Mouse (Mus musculus): ENCODE measurements at regions not wholly inside any gene's neighbourhood (a gene's known extent, or its start where the extent isn't known, plus 50 kb on each side); places are given as distances from the start of the nearest gene placed in this dataset.

DNA sequence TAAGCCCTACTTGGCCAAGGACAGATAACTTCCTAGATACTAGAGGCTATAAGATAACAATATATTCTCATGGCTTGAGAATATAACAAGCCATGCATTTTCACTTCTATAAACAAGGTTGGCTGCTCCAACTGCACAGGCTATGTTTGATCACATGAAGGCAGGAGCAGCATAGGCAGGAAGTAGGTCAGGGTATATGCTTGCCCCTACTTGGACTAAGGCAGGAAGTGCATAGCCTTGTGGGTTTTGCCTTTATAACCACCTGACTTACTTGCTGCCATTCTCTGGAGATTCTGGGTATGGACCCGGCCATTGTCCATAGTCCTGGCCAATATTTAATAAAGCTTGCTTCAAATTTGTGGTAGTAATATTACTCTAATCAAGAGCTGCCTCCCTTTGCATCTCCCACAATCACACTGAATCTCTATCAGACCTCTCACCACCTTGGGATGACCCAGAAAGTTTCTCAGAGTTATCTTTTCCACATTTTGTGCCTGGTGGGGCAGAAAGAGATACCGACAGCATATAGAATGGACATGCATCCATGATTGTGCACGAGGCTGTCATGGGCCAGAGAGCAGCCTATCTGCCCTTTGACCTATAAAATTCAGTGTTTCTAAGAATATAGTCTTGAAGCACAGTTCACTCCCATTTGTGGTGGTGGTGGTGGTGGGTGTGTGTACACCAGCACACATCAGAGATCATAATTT lies 193.7 kb upstream of the Klf3 start:
- no peak for DNase-seq (ENCODE audit: low spot score)

DNA sequence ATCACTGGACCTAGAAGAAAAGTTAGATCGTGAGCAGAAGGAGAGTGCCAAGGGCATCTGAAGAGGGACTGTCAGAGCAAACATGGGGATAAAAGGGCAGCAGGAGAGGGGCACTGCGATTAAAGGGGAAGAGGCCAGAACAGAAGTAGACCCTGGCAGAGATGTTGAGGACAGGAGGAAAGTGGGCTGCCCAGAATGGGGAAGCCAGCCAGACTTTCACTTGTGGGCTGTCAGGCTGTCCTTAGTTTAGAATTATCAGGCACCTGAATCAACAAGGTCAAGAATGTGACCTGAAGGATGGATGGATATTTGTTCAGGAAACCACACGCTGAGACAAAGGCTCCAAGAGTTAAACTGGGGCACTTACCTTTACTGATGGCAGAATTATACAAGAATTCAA lies 193.0 kb upstream of the Klf3 start:
- DNase-seq (ENCODE audit: low spot score), result no peak

GRCm38 (mm10) chr5:64610562-64611405 lies 192.4 kb upstream of the Klf3 start:
- peak; percentile 41 for DNase-seq (ENCODE audit: low spot score)

DNA sequence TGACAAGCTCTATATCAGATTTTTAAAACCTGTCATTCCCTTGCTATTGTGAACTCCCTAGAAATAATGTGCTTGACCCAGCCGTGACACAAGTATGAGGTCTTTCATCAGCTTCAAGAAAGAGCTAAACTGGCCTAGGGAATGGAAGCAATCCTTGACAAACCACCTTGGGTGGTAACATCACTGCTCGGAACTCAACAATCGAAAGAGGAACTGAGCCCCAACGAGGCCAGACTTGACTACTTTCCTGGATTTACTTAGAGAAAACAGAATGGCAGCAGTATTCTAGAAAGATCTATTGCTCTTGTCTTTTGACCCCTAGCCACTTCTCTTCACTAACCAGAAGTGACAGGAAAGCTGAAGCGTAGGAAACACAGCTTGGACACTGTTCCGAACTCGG lies 191.2 kb upstream of the Klf3 start:
- no peak for DNase-seq (ENCODE audit: low spot score)

GRCm38 (mm10) chr5:64613696-64614095 lies 189.5 kb upstream of the Klf3 start:
- DNase-seq (ENCODE audit: low spot score), result no peak

DNA sequence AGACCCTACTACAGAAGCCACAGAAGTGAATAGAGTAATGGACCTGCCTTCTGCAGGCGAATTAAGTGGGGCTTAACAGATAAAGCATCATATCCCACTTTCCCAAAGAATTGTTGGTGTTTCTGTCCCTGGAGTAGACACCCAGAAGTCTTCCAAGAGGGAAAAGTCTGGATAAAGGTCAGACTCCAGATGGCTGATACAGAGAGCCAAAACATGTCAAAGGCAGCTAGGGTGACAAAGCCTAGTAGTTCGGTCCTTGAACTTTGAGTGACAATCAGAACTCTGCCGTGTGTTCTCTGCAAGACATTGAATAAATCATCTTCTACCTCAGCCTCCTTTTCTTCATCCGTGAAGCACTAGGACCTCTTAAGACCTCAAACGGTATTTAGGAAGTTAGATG lies 185.1 kb upstream of the Klf3 start:
- DNase-seq (ENCODE audit: low spot score), result no peak

- no peak for DNase-seq (ENCODE audit: low spot score)
Observed at GRCm38 (mm10) chr5:64619752-64620151, 183.4 kb upstream of the Klf3 start.

DNA sequence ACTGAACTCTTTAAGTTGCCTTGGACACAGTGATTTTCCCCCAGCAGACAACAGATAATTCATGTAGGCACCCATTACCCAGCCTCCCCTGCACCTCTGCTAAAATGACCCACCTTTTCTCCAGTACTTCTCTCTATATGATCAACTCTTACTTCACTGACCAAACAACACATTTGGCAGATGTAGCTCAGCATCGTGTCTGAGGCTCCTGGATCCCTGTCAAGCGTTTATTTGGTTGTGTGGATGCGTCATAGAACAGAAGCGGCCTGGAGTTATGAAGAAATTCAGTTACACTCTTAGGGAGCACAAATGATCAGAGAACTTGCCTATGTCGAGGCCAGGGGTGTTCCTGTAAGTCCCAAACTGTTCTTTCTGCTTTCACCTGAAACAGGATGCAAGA lies 182.5 kb upstream of the Klf3 start:
- DNase-seq (ENCODE audit: low spot score), result no peak

- DNase-seq (ENCODE audit: low spot score), result no peak
Observed at GRCm38 (mm10) chr5:64621386-64621785, 181.8 kb upstream of the Klf3 start.

DNA sequence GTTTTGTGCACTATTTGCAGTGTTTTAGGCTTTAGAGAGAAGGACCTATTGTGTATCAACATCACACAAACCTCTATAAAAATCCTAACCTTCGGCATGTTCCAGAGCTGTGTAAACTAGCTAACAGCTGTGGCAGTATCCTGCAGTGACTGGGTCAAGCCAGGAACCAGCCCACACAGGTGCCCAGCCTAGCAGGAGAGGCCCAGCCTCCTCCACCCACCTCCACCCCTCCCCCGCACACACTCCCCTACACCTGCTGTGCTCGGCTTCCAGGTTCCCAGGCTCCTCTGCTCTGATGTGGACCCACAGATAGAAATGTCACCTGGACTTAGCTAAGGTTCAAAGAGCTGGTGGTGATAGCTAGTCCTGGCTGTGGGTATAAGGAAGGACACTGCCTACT lies 179.5 kb upstream of the Klf3 start:
- DNase-seq (ENCODE audit: low spot score), result no peak

- DNase-seq (ENCODE audit: low spot score), result no peak
Observed at GRCm38 (mm10) chr5:64624205-64624604, 179.0 kb upstream of the Klf3 start.

DNA sequence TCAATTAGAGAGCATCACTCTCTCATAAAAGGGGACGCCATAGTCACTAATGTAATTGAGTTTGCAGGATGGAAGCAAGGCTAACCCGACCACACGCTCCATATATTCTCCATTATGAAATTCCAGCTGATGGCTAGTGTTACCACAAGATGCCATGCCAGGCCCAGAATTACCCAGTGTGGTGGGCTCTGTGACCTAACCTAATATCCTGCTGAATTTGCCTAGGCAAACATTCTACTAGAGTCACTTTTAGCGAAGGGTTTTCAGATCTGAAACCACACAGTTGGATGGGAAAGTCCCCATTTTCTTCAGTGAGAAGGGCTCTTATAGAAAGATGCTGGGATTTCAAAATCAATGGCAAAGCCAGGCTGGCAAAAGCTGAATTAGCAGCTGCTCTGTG lies 177.8 kb upstream of the Klf3 start:
- no peak for DNase-seq (ENCODE audit: low spot score)

DNA sequence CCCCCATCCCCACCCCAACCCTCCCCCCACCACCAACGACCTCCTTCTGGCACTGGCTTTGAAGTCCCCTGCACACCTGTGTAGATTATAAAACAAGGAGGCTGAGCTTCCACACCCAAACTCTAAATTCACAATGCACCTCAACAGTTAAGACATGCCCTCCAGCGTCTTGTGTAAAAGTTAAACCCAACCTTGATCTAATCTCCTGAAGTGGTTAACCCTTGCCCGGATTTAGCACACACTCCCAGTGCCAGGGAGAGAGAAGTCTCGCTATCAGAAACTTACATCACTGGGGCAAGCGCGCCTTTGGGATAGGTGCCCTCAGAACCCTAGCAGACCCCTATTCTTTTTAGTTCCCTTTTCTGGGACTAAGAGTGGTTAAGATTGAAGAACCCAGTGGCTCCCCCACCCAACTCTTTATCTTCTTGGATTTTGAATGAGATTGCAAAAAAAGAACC lies 177.3 kb upstream of the Klf3 start:
- DNase-seq (ENCODE audit: low spot score), result no peak

DNA sequence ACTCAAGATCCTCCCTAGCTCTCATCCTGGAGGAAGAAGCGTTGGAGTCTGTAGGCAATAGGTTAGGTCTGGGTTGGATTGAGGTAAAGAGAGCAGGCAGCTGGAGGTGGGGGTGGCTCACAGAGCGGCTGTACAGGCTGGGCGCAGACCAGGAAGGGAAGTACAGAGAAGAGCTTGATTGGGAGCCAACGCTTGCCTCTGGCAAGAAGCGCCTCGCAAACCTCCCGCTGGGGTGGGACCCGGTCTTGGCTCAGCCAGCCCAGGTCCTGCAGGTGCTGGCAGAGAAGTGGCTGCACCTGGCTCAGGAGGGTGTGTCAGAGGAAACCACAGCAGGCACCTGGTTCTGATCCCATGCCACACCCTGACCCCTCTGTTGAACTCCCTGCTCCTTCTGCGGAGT lies 176.8 kb upstream of the Klf3 start:
- no peak for DNase-seq (ENCODE audit: low spot score)

- DNase-seq (ENCODE audit: low spot score), result no peak
Observed at GRCm38 (mm10) chr5:64630582-64630981, 172.6 kb upstream of the Klf3 start.

- DNase-seq (ENCODE audit: low spot score), result no peak
Observed at GRCm38 (mm10) chr5:64632171-64632570, 171.0 kb upstream of the Klf3 start.

- DNase-seq (ENCODE audit: low spot score), result no peak
Observed at GRCm38 (mm10) chr5:64634008-64634407, 169.2 kb upstream of the Klf3 start.

DNA sequence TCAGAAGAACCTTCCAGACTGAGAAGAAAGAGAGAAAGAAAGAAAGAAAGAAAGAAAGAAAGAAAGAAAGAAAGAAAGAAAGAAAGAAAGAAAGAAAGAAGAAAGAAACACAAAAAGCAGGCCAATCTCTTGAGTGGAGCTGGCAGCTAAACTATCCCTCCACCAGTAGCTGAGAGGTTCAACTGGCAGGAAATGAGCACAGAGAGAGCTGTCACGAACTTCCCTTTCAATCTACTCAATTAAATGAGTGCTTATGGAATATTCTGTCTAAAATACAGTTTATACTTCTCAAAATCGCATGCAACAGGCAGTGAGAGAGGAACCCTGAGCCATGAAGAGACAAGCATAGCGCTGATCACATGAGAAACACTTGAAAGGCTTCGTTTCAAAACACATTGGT lies 168.5 kb upstream of the Klf3 start:
- DNase-seq (ENCODE audit: low spot score), result no peak

DNA sequence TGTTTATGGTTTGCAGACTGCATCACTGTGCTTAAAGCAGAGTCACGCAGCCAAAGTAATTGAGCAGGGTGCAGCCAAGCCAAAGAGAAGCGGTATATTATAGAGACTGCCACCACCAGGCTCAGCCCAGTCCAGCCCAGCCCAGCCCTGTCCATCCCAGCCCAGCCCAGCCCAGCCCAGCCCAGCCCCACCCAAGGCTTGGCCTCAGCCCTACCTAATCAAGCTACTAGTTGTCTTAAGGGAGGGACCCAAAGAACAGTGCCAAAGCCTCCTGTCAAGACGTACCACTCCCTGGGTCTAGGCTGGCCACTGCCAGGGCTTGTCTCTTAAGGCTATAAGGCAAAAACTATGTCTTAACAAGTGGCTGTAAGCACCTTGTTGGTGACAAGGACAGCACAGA lies 166.9 kb upstream of the Klf3 start:
- no peak for DNase-seq (ENCODE audit: low spot score)

DNA sequence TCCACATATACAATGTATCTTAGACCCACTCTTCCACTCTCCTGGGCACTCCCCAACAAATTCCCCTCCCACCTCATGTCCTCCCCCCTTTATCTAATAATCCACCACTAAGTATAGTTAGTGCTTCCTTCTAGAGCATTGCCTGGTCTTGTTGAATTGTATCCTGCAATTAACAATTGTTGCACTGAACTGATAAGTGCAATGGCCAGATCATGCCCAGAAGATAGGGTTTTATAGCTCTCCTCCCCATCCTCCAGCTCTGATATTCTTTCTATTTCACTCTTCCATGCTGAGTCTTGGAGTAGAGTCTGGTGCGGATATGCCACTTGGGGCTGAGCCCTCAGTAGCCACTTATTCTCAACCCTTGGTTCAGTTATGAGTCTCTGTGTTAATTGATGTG lies 159.6 kb upstream of the Klf3 start:
- DNase-seq (ENCODE audit: low spot score), result no peak

DNA sequence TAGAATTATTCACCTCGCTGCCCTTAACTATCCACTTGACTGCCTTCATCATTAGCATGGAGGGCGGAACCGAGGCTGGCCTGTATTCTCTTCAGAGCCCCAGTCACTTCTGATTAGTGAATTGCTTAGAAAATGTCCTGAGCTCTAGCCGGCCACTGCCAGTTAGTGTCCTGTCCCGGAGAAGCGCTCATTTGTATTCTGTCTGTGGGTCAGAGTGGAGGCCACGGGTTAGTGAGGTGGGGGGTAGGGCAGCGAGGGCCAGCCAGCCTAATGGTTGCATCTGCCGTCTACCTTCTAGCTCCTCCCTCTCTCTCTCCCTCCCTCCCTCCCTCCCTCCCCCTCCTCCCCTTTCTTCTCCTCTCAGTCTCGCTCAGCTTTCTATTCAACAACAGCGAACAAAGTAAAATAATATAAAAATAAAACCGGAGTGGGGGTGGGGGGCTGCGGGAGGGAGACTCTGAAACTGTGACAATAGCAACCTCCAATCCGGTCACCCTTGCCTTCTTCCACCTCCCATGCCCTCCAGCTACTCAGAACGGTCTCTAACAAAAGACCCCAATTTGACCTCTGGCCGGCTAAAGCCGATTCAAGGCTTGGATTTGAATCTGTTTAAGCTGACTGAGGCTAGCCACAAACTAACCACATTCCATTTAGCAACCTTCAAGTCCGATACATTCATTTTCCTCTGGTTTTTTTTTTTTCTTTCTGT lies 155.6 kb upstream of the Klf3 start:
- DNase-seq (ENCODE audit: low spot score), result peak; percentile 62

- DNase-seq (ENCODE audit: low spot score), result no peak
Observed at GRCm38 (mm10) chr5:64648492-64648891, 154.7 kb upstream of the Klf3 start.

DNA sequence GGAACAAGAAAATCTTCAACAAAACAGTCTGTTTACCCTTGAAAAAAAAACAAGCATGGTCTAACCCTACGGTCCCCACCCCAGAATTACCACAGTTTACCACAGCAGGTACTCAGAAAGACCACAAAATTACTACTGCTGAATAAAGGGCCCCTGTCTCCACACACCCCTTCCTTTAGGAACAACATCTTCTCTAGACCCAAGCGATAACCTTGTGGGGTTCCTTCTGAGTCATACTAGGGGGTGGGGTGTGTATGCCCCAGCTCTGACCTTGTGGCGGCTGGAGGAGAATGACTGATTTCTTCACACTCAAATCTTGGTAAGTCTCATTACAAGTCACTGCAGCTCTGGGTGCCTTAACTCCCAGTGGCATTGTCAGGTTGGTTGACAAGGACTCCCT lies 151.8 kb upstream of the Klf3 start:
- DNase-seq (ENCODE audit: low spot score), result no peak

Data from MN1 (cell line).